Mouse (Mus musculus) megakaryocyte, embryonic 14.5 days (primary cell): ENCODE data around the gene Ppp2r3d.

Source experiments
- FLI1 ChIP-seq: IDR thresholded peaks from 2 replicates; pipeline ENCODE4 v1.6.1; 2012; ENCODE audit warnings: low read length, inconsistent platforms, mixed read lengths
- GATA1 ChIP-seq: IDR thresholded peaks from 3 replicates; pipeline ENCODE4 v1.6.1; 2012; ENCODE audit warnings: mixed read lengths, low read length, inconsistent platforms, borderline replicate concordance

GRCm38 (mm10) chr9:124440724-124441045 is 36.0 kb downstream of the Ppp2r3d start:
- TF ChIP-seq GATA1 (no peak), FLI1 (no peak)
